Mouse (Mus musculus) heart, postnatal 4 days (tissue): ENCODE results near the gene F3. TPM values are rescaled to one million over a fixed set of nuclear protein-coding genes. Genes with fewer than 3 reads are reported as not detected.

Source experiments
- DNase-seq: peaks from one replicate; pipeline ENCODE4 v3.0.0; 2021
- total RNA-seq, 2 experiments: library from RNA; stranded (reverse); gene quantifications; 2 replicates each; pipeline ENCODE4 v1.2.3; 2021

The F3 gene
- total RNA-seq: 10 to 100 TPM; 13.4 to 18.1 TPM

GRCm38 (mm10) chr3:121722971-121723844 lies at the start of gene F3:
Gene F3 (plus strand): TSS chr3:121723537.
- DNase-seq: peak; percentile 85

GRCm38 (mm10) chr3:121678935-121679334 lies 44.4 kb upstream of the F3 start:
- DNase-seq: no peak

GRCm38 (mm10) chr3:121679443-121679842 lies 43.9 kb upstream of the F3 start:
- DNase-seq: no peak

- no peak for DNase-seq
These were observed 43.1 kb upstream of the F3 start for GRCm38 (mm10) chr3:121680187-121680586.

- DNase-seq: no peak
These were observed 40.6 kb upstream of the F3 start for GRCm38 (mm10) chr3:121682439-121683411.

- DNase-seq: no peak
These were observed 38.8 kb upstream of the F3 start for GRCm38 (mm10) chr3:121684552-121684951.

GRCm38 (mm10) chr3:121684963-121685362 lies 38.4 kb upstream of the F3 start:
- no peak for DNase-seq

GRCm38 (mm10) chr3:121685985-121686384 lies 37.4 kb upstream of the F3 start:
- DNase-seq: no peak

GRCm38 (mm10) chr3:121686408-121686911 lies 36.9 kb upstream of the F3 start:
- no peak for DNase-seq

GRCm38 (mm10) chr3:121687741-121688140 lies 35.6 kb upstream of the F3 start:
- DNase-seq: no peak

GRCm38 (mm10) chr3:121689029-121689428 lies 34.3 kb upstream of the F3 start:
- DNase-seq: no peak

- DNase-seq: no peak
These were observed 33.6 kb upstream of the F3 start for GRCm38 (mm10) chr3:121689697-121690096.

GRCm38 (mm10) chr3:121693001-121693730 lies 30.2 kb upstream of the F3 start:
- DNase-seq: no peak

- DNase-seq: no peak
These were observed 29.6 kb upstream of the F3 start for GRCm38 (mm10) chr3:121693746-121694145.

GRCm38 (mm10) chr3:121697169-121697568 lies 26.2 kb upstream of the F3 start:
- DNase-seq: no peak

GRCm38 (mm10) chr3:121699401-121699800 lies 23.9 kb upstream of the F3 start:
- DNase-seq: no peak

- no peak for DNase-seq
These were observed 23.5 kb upstream of the F3 start for GRCm38 (mm10) chr3:121699849-121700248.

GRCm38 (mm10) chr3:121700364-121700952 lies 22.9 kb upstream of the F3 start:
- no peak for DNase-seq

GRCm38 (mm10) chr3:121703155-121703879 lies 20.0 kb upstream of the F3 start:
- no peak for DNase-seq

GRCm38 (mm10) chr3:121703880-121704243 lies 19.5 kb upstream of the F3 start:
- DNase-seq: no peak

- DNase-seq: no peak
These were observed 17.2 kb upstream of the F3 start for GRCm38 (mm10) chr3:121706087-121706486.
